Mouse (Mus musculus) midbrain, embryonic 11.5 days (tissue): ENCODE data around the gene Gm20547. TPM values are rescaled to one million over a fixed set of nuclear protein-coding genes. Genes with fewer than 3 reads are reported as not detected.
"Not testable (repeated sequence)": the region's sequence is repeated elsewhere in the genome, so short reads cannot be mapped to it uniquely, and the experiment has no call there.

Source experiments
- ATAC-seq: fragments of 200-750 bp; cut with Nextera tagmentation; 2 replicates; pipeline ENCODE4 v1.8.0; 2017; ENCODE audit warnings: moderate TSS enrichment, moderate library complexity; ENCODE audit not compliant: low FRiP score
- DNase-seq: peaks from one replicate; pipeline ENCODE4 v3.0.0; 2015; ENCODE audit warnings: low spot score; ENCODE audit errors: missing footprints
- H3K27ac ChIP-seq: fragments of 300-500 bp; sonication (generic); 2 replicates; pipeline ENCODE4 v1.5.1; 2014; ENCODE audit warnings: low read depth, low read length
- H3K27me3 ChIP-seq: fragments of 300-500 bp; sonication (generic); 2 replicates; pipeline ENCODE4 v1.6.1; 2014; ENCODE audit warnings: mild to moderate bottlenecking, low read length, moderate library complexity, mixed read lengths; ENCODE audit not compliant: control insufficient read depth, insufficient read depth
- H3K36me3 ChIP-seq: fragments of 300-500 bp; sonication (generic); 2 replicates; pipeline ENCODE4 v1.6.1; 2014; ENCODE audit warnings: mild to moderate bottlenecking, low read length, moderate library complexity, mixed read lengths; ENCODE audit not compliant: control insufficient read depth, insufficient read depth
- H3K4me1 ChIP-seq: fragments of 300-500 bp; sonication (generic); 2 replicates; pipeline ENCODE4 v1.6.1; 2014; ENCODE audit warnings: low read length; ENCODE audit not compliant: control insufficient read depth, insufficient read depth
- H3K4me2 ChIP-seq: fragments of 300-500 bp; sonication (generic); 2 replicates; pipeline ENCODE4 v1.6.1; 2014; ENCODE audit warnings: mild to moderate bottlenecking, moderate library complexity
- H3K4me3 ChIP-seq: fragments of 300-500 bp; sonication (generic); 2 replicates; pipeline ENCODE4 v1.5.1; 2014; ENCODE audit warnings: low read depth, low read length
- H3K9ac ChIP-seq: fragments of 300-500 bp; sonication (generic); 2 replicates; pipeline ENCODE4 v1.6.1; 2014; ENCODE audit warnings: low read length
- H3K9me3 ChIP-seq: fragments of 300-500 bp; sonication (generic); 2 replicates; pipeline ENCODE4 v1.6.1; 2016; ENCODE audit warnings: low read length; ENCODE audit not compliant: control insufficient read depth
- WGBS: fragments of 180-500 bp; shearing (Covaris S2); extraction: QIAGEN DNeasy Blood & Tissue Kit; methylation state at CpG from one replicate; pipeline ENCODE4 v1.1.7; 2014; 5-methylcytosine and 5-hydroxymethylcytosine counted together
- polyA plus RNA-seq: library from polyadenylated mRNA; unstranded; fragments of >200 nt; fragmentation: Nextera tagmentation; extraction: Ambion mirVana; gene quantifications from 2 replicates; pipeline ENCODE4 v1.2.1, GENCODE M21; 2014

Gene Gm20547
- polyA plus RNA-seq, 1 experiment from 2014 or later, result 0.05 TPM

- no peak overlapping the region for H3K4me2 ChIP-seq
- no peak overlapping the region for H3K27ac ChIP-seq
- H3K36me3 ChIP-seq, result peaks cover 18% of the 10 kb centered on the region
- DNase-seq (no peak), ATAC-seq (0 out of 2 replicates have a peak, but pooled peaks have one; percentile 53)
- H3K9ac ChIP-seq, result no peak overlapping the region
- H3K4me1 ChIP-seq, result no peaks in the 10 kb centered on the region; the same call in 1 of the 2 replicates
- H3K9me3 ChIP-seq, result no peaks in the 10 kb centered on the region
- no peak overlapping the region for H3K4me3 ChIP-seq
- no peaks in the 10 kb centered on the region for H3K27me3 ChIP-seq
- WGBS, result 26% methylated on average over 11 of the region's 11 CpGs
Measured at GRCm38 (mm10) chr17:34915410-34915831, 33.6 kb upstream of the Gm20547 start.

GRCm38 (mm10) chr17:34913930-34914665 lies 32.3 kb upstream of the Gm20547 start, which contains the start of gene Slc44a4:
Slc44a4 (plus strand) TSS chr17:34914466.
- peaks cover 24% of the 10 kb centered on the region for H3K36me3 ChIP-seq
- WGBS, result 38% methylated on average over 18 of the region's 18 CpGs
- no peak for ATAC-seq
- no peak within 1 kb of the TSS for H3K4me2 ChIP-seq
- no peak within 1 kb of the TSS for H3K9ac ChIP-seq
- H3K4me1 ChIP-seq, result no peaks in the 10 kb centered on the region; the same call in 1 of the 2 replicates
- H3K27ac ChIP-seq, result no peak within 1 kb of the TSS
- H3K4me3 ChIP-seq, result no peak within 1 kb of the TSS
- H3K9me3 ChIP-seq, result no peaks in the 10 kb centered on the region
- DNase-seq, result no peak
- H3K27me3 ChIP-seq, result no peaks in the 10 kb centered on the region

- no peak overlapping the region for H3K9ac ChIP-seq
- DNase-seq (peak; percentile 97), ATAC-seq (peak; percentile 47)
- 46% methylated on average over 5 of the region's 5 CpGs for WGBS
- no peak overlapping the region for H3K4me3 ChIP-seq
- H3K27ac ChIP-seq, result no peak overlapping the region
- no peaks in the 10 kb centered on the region; the same call in 1 of the 2 replicates for H3K4me1 ChIP-seq
- no peaks in the 10 kb centered on the region for H3K27me3 ChIP-seq
- H3K9me3 ChIP-seq, result no peaks in the 10 kb centered on the region
- peaks cover 40% of the 10 kb centered on the region for H3K36me3 ChIP-seq
- no peak overlapping the region for H3K4me2 ChIP-seq
Measured at GRCm38 (mm10) chr17:34911945-34912351, 30.1 kb upstream of the Gm20547 start.

GRCm38 (mm10) chr17:34910982-34911381 lies 29.1 kb upstream of the Gm20547 start:
- 92% methylated on average over 10 of the region's 10 CpGs for WGBS
- DNase-seq (no peak), ATAC-seq (no peak)
- H3K27me3 ChIP-seq, result no peaks in the 10 kb centered on the region
- no peaks in the 10 kb centered on the region for H3K9me3 ChIP-seq
- H3K36me3 ChIP-seq, result peaks cover 50% of the 10 kb centered on the region
- H3K4me3 ChIP-seq, result no peak overlapping the region
- no peak overlapping the region for H3K9ac ChIP-seq
- no peaks in the 10 kb centered on the region; the same call in 1 of the 2 replicates for H3K4me1 ChIP-seq
- no peak overlapping the region for H3K4me2 ChIP-seq
- no peak overlapping the region for H3K27ac ChIP-seq

- H3K4me2 ChIP-seq, result no peak overlapping the region
- no peak for DNase-seq
- no peak for ATAC-seq
- no peaks in the 10 kb centered on the region for H3K9me3 ChIP-seq
- no peak overlapping the region for H3K4me3 ChIP-seq
- no peak overlapping the region for H3K27ac ChIP-seq
- no peaks in the 10 kb centered on the region for H3K27me3 ChIP-seq
- H3K4me1 ChIP-seq, result peaks cover 2% of the 10 kb centered on the region; the same call in 1 of the 2 replicates
- H3K36me3 ChIP-seq, result peaks cover 44% of the 10 kb centered on the region
- no peak overlapping the region for H3K9ac ChIP-seq
- 89% methylated on average over 9 of the region's 9 CpGs for WGBS
Measured at GRCm38 (mm10) chr17:34902895-34903294, 21.1 kb upstream of the Gm20547 start.

GRCm38 (mm10) chr17:34901948-34902347 lies 20.1 kb upstream of the Gm20547 start:
- not testable (repeated sequence) for H3K4me1 ChIP-seq, ATAC-seq, H3K4me3 ChIP-seq, H3K9me3 ChIP-seq, H3K4me2 ChIP-seq, H3K27ac ChIP-seq, H3K9ac ChIP-seq, H3K27me3 ChIP-seq, DNase-seq
- peaks cover 35% of the 10 kb centered on the region for H3K36me3 ChIP-seq
- WGBS, result 91% methylated on average over 8 of the region's 10 CpGs

GRCm38 (mm10) chr17:34900826-34901225 lies 19.0 kb upstream of the Gm20547 start:
- not testable (repeated sequence) for H3K4me3 ChIP-seq, H3K27ac ChIP-seq, H3K9me3 ChIP-seq, H3K4me2 ChIP-seq, ATAC-seq, DNase-seq, H3K9ac ChIP-seq, H3K27me3 ChIP-seq
- Histone ChIP-seq H3K4me1 (peaks cover 13% of the 10 kb centered on the region), H3K36me3 (peaks cover 31% of the 10 kb centered on the region)

- Histone ChIP-seq H3K36me3 (peaks cover 24% of the 10 kb centered on the region), H3K27ac (no peak overlapping the region), H3K9ac (peak overlapping the region; percentile 99), H3K4me2 (peak overlapping the region; percentile 98), H3K9me3 (no peaks in the 10 kb centered on the region), H3K4me3 (peak overlapping the region; percentile 95), H3K4me1 (peaks cover 21% of the 10 kb centered on the region), H3K27me3 (no peaks in the 10 kb centered on the region)
- ATAC-seq (no peak), DNase-seq (no peak)
- 7% methylated on average over 5 of the region's 5 CpGs for WGBS
Measured at GRCm38 (mm10) chr17:34899890-34900243, 18.0 kb upstream of the Gm20547 start.

GRCm38 (mm10) chr17:34899053-34899889 lies 17.4 kb upstream of the Gm20547 start:
- H3K27ac ChIP-seq, result peak overlapping the region; percentile 92
- H3K4me2 ChIP-seq, result peak overlapping the region; percentile 98
- no peaks in the 10 kb centered on the region for H3K9me3 ChIP-seq
- peak overlapping the region; percentile 95 for H3K4me3 ChIP-seq
- H3K36me3 ChIP-seq, result peaks cover 20% of the 10 kb centered on the region
- DNase-seq (peak; percentile 95), ATAC-seq (peak; percentile 19)
- H3K4me1 ChIP-seq, result peaks cover 21% of the 10 kb centered on the region
- H3K27me3 ChIP-seq, result no peaks in the 10 kb centered on the region
- H3K9ac ChIP-seq, result peak overlapping the region; percentile 99
- WGBS, result under 1% methylated on average over 39 of the region's 45 CpGs
